Comparison of ENCODE assay signal across 6 mouse cellular contexts in the genomic region with DNA sequence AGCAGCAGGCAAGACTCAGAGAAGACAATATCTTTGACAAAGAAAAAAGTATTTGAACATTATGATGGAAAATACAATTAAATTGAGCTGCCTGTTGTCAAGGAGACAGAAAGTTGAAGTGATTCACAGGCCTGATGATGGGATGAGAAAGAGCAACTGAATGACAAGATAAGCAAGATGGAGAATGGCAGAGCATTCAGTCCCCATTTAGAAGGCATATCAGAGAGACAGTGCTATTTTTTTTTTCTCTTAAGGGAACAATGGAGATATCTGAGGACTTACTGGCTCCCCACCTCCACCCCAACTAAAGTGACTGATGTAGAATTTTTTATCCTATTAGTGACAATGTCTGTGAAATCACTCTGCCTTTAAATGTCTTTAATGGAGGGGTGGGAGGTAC.
A peak's percentile ranks its signal among the peaks of the same experiment; 100 is the strongest.
DNase-seq lines count a peak whose midpoint lies in the region; ATAC-seq and TF ChIP-seq lines count a peak whose summit lies in the region.
"Not testable (repeated sequence)": the region's sequence is repeated elsewhere in the genome, so short reads cannot be mapped to it uniquely, and the experiment has no call there.

No protein-coding gene starts in this region.

- not testable (repeated sequence) for H3K27me3 ChIP-seq in forebrain, embryonic 13.5 days; forebrain, embryonic 14.5 days (replicated peaks; ENCODE audit: control insufficient read depth, insufficient read depth, low read length); forebrain, embryonic 15.5 days; forebrain, embryonic 16.5 days (replicated peaks; ENCODE audit: control insufficient read depth, insufficient read depth, low read length); forebrain, postnatal 0 days (ENCODE audit: insufficient read depth, low read length)

- peak; percentile 43; the same call in 1 of the 2 replicates for ATAC-seq in forebrain, embryonic 13.5 days
- ATAC-seq in forebrain, embryonic 14.5 days: not testable (repeated sequence)
- peak; percentile 60 for ATAC-seq in forebrain, embryonic 15.5 days (replicated peaks)
- peak; percentile 87 for ATAC-seq in forebrain, embryonic 16.5 days
- ATAC-seq in forebrain, postnatal 0 days: peak; percentile 93

- H3K36me3 ChIP-seq in forebrain, embryonic 13.5 days (ENCODE audit: poor library complexity, severe bottlenecking); forebrain, embryonic 14.5 days (ENCODE audit: control insufficient read depth, insufficient read depth, low read length); forebrain, embryonic 15.5 days; forebrain, embryonic 16.5 days (ENCODE audit: control insufficient read depth, insufficient read depth); forebrain, postnatal 0 days (ENCODE audit: insufficient read depth): not testable (repeated sequence)

- not testable (repeated sequence) for H3K4me2 ChIP-seq in forebrain, embryonic 13.5 days; forebrain, embryonic 14.5 days (ENCODE audit: low read length); forebrain, embryonic 15.5 days (replicated peaks); forebrain, embryonic 16.5 days (ENCODE audit: low read length); forebrain, postnatal 0 days (ENCODE audit: low read depth)

- H3K4me1 ChIP-seq in forebrain, embryonic 13.5 days; forebrain, embryonic 14.5 days (ENCODE audit: control insufficient read depth, insufficient read depth, low read length); forebrain, embryonic 15.5 days; forebrain, embryonic 16.5 days (replicated peaks; ENCODE audit: control insufficient read depth, insufficient read depth, low read length); forebrain, postnatal 0 days (ENCODE audit: insufficient read depth): not testable (repeated sequence)

- not testable (repeated sequence) for TF ChIP-seq CTCF in brain, embryonic 14.5 days (IDR thresholded peaks at IDR 0.05; ENCODE audit: borderline replicate concordance, extremely low read depth, insufficient read depth, insufficient read length); forebrain, postnatal 0 days (IDR thresholded peaks at IDR 0.05; ENCODE audit: low read depth)

- not testable (repeated sequence) for H3K9me3 ChIP-seq in forebrain, embryonic 13.5 days (replicated peaks); forebrain, embryonic 14.5 days (replicated peaks; ENCODE audit: control insufficient read depth, low read length); forebrain, embryonic 15.5 days; forebrain, embryonic 16.5 days (ENCODE audit: control insufficient read depth, low read length); forebrain, postnatal 0 days (ENCODE audit: low read length)

- H3K27ac ChIP-seq in forebrain, embryonic 13.5 days; forebrain, embryonic 14.5 days (ENCODE audit: low read depth, low read length); forebrain, embryonic 15.5 days (replicated peaks); forebrain, embryonic 16.5 days (ENCODE audit: low read length): not testable (repeated sequence)
- H3K27ac ChIP-seq in forebrain, postnatal 0 days (ENCODE audit: low read depth, low read length): 0 out of 2 replicates have a peak overlapping the region, but pooled peaks have one; percentile 45

- DNase-seq in brain, embryonic 14.5 days (ENCODE audit: low read depth): peak; percentile 34
- DNase-seq in forebrain, embryonic 14.5 days (ENCODE audit: low spot score): peak; percentile 25
- not testable (repeated sequence) for DNase-seq in forebrain, postnatal 0 days

- not testable (repeated sequence) for H3K9ac ChIP-seq in forebrain, embryonic 13.5 days; forebrain, embryonic 14.5 days (ENCODE audit: low read length); forebrain, embryonic 15.5 days (replicated peaks); forebrain, embryonic 16.5 days (replicated peaks; ENCODE audit: low read depth, low read length); forebrain, postnatal 0 days

- TF ChIP-seq POLR2A in brain, embryonic 14.5 days (IDR thresholded peaks at IDR 0.05; ENCODE audit: borderline replicate concordance, extremely low read depth, insufficient read depth, insufficient read length, poor library complexity, severe bottlenecking): not testable (repeated sequence)

- H3K4me3 ChIP-seq in forebrain, embryonic 13.5 days; forebrain, embryonic 14.5 days (ENCODE audit: low read depth, low read length); forebrain, embryonic 15.5 days; forebrain, embryonic 16.5 days (replicated peaks; ENCODE audit: low read length); forebrain, postnatal 0 days (ENCODE audit: low read depth, low read length): not testable (repeated sequence)
